Mouse (Mus musculus): Measurements from ENCODE around the gene Serinc3. TPM values are rescaled to one million over a fixed set of nuclear protein-coding genes. Genes with fewer than 3 reads are reported as not detected.
A peak's percentile ranks its signal among the peaks of the same experiment; 100 is the strongest.

The Serinc3 gene
- total and polyA plus RNA-seq, 2 experiments from 2014 or later = 36.5 to 97.4 TPM

DNA sequence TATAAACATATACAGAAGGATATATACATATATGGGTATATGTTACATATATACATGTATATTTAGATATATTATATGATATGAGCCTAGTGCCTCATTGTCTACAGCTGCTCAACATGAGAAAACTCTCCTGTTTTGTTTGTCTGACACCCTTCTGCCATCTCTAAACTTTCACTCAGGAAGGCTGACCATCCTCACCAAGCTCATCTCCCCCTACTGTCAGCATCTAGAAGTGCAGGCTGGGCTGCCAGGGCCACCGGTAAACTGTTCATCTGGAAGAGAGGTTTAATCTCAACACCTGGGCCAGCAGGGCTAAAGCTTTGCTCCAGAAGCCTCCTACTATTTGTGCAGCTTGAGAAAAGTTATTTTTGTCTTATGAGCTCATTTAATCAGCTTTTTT lies 45.7 kb downstream of the Serinc3 start:
- Histone ChIP-seq H3K4me2 (ENCODE audit: low read depth, low read length) (no peak overlapping the region), H3K9ac (replicated peaks; ENCODE audit: low read length) (no peak overlapping the region), H3K9me3 (ENCODE audit: low read length) (no peaks in the 10 kb centered on the region), H3K4me3 (ENCODE audit: low read length) (no peak overlapping the region), H3K4me1 (ENCODE audit: insufficient read depth, low read length) (peaks cover 7% of the 10 kb centered on the region), H3K27ac (no peak overlapping the region), H3K27me3 (ENCODE audit: insufficient read depth, low read length) (no peaks in the 10 kb centered on the region), H3K36me3 (ENCODE audit: insufficient read depth, low read length) (no peaks in the 10 kb centered on the region)
- peak; percentile 74 for DNase-seq (ENCODE audit: low spot score)
- WGBS = 0% methylated on average over 1 of the region's 1 CpGs
- TF ChIP-seq CTCF (IDR thresholded peaks at IDR 0.05; ENCODE audit: low read depth) = peak; percentile 87
- no peak for ATAC-seq

DNA sequence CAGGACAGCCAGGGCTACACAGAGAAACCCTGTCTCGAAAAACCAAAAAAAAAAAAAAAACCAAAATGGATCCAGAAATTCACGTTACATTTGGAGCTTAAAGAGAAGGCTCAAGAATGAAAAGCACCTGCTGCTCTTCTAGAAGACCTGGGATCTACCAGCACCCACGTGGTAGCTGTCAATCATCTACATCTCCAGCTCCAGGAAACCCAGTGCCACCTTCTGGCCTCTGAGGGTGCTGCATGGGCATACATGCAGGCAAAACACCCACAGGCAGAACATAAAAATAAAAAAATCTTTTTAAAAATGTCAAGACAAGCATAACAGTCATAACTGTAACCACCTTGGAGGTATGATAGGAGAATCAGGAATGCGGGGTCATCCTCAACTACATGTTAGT lies 47.3 kb downstream of the Serinc3 start:
- 58% methylated on average over 4 of the region's 4 CpGs for WGBS
- ATAC-seq = no peak
- no peak overlapping the region for H3K4me3 ChIP-seq (ENCODE audit: low read length)
- no peak overlapping the region for H3K9ac ChIP-seq (replicated peaks; ENCODE audit: low read length)
- TF ChIP-seq CTCF (IDR thresholded peaks at IDR 0.05; ENCODE audit: low read depth) = peak; percentile 73
- H3K4me1 ChIP-seq (ENCODE audit: insufficient read depth, low read length) = no peaks in the 10 kb centered on the region
- H3K9me3 ChIP-seq (ENCODE audit: low read length) = no peaks in the 10 kb centered on the region
- DNase-seq (ENCODE audit: low spot score) = peak; percentile 76
- no peaks in the 10 kb centered on the region for H3K27me3 ChIP-seq (ENCODE audit: insufficient read depth, low read length)
- H3K36me3 ChIP-seq (ENCODE audit: insufficient read depth, low read length) = no peaks in the 10 kb centered on the region
- no peak overlapping the region for H3K27ac ChIP-seq
- no peak overlapping the region for H3K4me2 ChIP-seq (ENCODE audit: low read depth, low read length)

DNA sequence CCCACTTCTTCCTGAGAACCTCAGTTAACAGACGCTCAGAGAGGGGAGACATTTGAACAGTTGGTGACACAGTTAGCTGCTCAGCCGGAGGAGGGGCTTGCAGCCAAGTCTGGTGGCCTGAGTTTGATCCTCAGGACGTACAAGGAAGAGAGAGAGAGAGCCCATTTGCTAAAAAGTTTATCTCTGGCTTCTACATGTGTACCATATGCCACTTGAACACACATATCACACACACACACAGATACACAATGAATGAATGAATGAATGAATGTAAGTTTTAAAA lies 48.1 kb downstream of the Serinc3 start:
- ATAC-seq = no peak
- 66% methylated on average over 3 of the region's 3 CpGs for WGBS

DNA sequence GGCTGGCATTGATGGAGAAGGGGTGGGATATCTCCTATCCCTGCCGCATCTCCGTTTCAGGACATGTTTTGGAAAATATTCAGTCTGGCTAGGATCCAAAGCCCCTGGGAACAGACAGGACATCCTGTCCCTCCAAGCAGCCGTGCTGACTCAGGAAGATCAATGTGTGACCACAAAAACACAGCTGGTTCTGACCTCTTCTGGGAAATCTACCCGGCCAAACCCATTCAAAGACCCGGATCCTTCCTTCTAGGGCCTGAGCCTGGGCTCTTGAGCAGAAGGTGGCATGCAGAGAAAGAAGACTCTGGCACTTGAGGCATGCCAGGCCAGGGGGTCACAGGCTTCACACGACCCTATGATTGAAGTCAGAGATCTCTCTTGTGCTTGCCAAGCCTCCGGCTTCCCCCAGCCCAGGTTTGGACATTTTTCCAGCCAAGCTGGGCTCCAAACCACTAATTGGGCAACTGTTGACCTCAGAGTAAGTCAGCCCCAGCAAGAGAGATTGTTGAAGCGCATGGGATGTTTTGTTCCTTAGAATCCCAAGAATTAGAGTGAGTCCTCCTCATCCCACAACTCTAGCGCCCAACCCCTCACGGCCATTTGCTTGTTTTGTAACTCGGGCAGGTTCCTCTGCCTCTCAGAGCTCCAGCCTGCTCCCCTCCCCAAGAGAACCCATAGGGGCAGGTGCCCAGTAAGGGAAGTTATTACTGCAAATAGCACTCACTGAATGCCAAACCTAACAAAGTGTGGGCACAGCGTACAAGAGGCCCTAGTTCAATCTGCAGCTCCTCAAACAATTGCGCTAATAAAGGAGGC lies 48.7 kb downstream of the Serinc3 start:
- Histone ChIP-seq H3K4me3 (ENCODE audit: low read length) (no peak overlapping the region), H3K9ac (replicated peaks; ENCODE audit: low read length) (no peak overlapping the region), H3K27ac (peak overlapping the region; percentile 3; the same call in 1 of the 2 replicates), H3K4me2 (ENCODE audit: low read depth, low read length) (no peak overlapping the region), H3K9me3 (ENCODE audit: low read length) (no peaks in the 10 kb centered on the region), H3K4me1 (ENCODE audit: insufficient read depth, low read length) (no peaks in the 10 kb centered on the region), H3K27me3 (ENCODE audit: insufficient read depth, low read length) (no peaks in the 10 kb centered on the region), H3K36me3 (ENCODE audit: insufficient read depth, low read length) (no peaks in the 10 kb centered on the region)
- DNase-seq (ENCODE audit: low spot score) (peak; percentile 30), ATAC-seq (peak; percentile 29; the same call in 1 of the 2 replicates)
- no peak for TF ChIP-seq CTCF (IDR thresholded peaks at IDR 0.05; ENCODE audit: low read depth)
- 69% methylated on average over 13 of the region's 13 CpGs for WGBS

More for the DNA sequence above, 48.1 kb downstream of the Serinc3 start:
- no peaks in the 10 kb centered on the region for H3K4me1 ChIP-seq (ENCODE audit: insufficient read depth, low read length)
- H3K9me3 ChIP-seq (ENCODE audit: low read length) = no peaks in the 10 kb centered on the region
- H3K4me2 ChIP-seq (ENCODE audit: low read depth, low read length) = no peak overlapping the region
- no peak for TF ChIP-seq CTCF (IDR thresholded peaks at IDR 0.05; ENCODE audit: low read depth)
- H3K27ac ChIP-seq = peak overlapping the region; percentile 3; the same call in 1 of the 2 replicates
- H3K27me3 ChIP-seq (ENCODE audit: insufficient read depth, low read length) = no peaks in the 10 kb centered on the region
- no peak for DNase-seq (ENCODE audit: low spot score)
- H3K36me3 ChIP-seq (ENCODE audit: insufficient read depth, low read length) = no peaks in the 10 kb centered on the region
- H3K9ac ChIP-seq (replicated peaks; ENCODE audit: low read length) = no peak overlapping the region
- no peak overlapping the region for H3K4me3 ChIP-seq (ENCODE audit: low read length)

DNA sequence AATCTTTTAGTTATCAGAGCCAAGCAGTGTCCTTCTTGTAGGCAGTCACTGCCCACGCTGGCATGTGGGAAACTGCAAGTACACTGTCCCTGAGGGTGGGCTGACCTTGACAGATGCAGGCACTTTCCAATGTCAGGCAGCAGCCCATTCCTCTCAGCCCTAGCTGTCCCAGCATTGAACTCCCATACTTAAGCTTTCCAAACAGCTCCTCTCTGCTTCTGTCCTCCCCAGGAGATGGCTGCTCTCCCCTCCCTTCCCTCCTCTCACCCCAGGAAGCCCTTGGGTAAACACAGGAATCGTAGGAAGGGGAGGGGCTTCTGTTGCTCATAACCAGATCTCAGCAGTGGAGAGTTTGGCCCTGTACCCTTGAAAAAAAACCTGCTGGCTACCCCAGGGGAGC lies 49.8 kb downstream of the Serinc3 start:
- no peak for TF ChIP-seq CTCF (IDR thresholded peaks at IDR 0.05; ENCODE audit: low read depth)
- Histone ChIP-seq H3K36me3 (ENCODE audit: insufficient read depth, low read length) (no peaks in the 10 kb centered on the region), H3K27ac (0 out of 2 replicates have a peak overlapping the region, but pooled peaks have one; percentile 51), H3K4me2 (ENCODE audit: low read depth, low read length) (no peak overlapping the region), H3K9ac (replicated peaks; ENCODE audit: low read length) (no peak overlapping the region), H3K4me3 (ENCODE audit: low read length) (no peak overlapping the region), H3K27me3 (ENCODE audit: insufficient read depth, low read length) (no peaks in the 10 kb centered on the region), H3K9me3 (ENCODE audit: low read length) (no peaks in the 10 kb centered on the region), H3K4me1 (ENCODE audit: insufficient read depth, low read length) (no peaks in the 10 kb centered on the region)
- WGBS = 13% methylated on average over 2 of the region's 2 CpGs
- DNase-seq (ENCODE audit: low spot score) (no peak), ATAC-seq (no peak)

DNA sequence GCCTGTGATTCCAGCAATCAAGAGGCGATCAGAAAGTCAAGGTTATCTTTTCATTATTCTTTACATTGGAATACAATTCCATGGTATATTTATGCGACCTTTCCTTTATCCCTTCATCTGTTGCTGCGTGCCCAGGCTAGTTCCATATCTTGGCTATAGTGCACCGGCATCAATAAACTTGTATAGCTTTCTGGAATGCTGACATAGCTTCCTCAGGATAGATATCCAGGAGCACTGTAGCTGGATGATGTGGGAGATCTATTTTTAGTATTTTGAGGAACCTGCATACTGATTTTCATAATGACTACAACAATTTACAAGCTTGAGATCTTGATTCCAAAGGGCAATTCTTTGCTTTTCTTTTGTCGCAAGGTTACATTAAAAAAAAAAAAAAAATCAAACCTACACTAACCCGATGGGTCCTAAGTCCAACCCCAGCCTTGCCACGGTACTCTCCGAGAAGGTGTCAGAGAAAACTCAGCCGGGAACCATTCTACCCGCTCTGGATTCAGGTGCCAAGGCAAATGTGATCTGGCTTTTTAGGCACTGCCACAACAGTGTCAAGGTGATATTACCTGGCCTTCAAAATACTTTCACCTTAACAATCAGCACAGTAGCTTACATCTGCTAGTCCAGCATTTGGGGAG lies 51.2 kb downstream of the Serinc3 start:
- Histone ChIP-seq H3K27me3 (ENCODE audit: insufficient read depth, low read length) (no peaks in the 10 kb centered on the region), H3K27ac (no peak overlapping the region), H3K4me2 (ENCODE audit: low read depth, low read length) (no peak overlapping the region), H3K36me3 (ENCODE audit: insufficient read depth, low read length) (no peaks in the 10 kb centered on the region), H3K4me1 (ENCODE audit: insufficient read depth, low read length) (no peaks in the 10 kb centered on the region), H3K4me3 (ENCODE audit: low read length) (no peak overlapping the region), H3K9ac (replicated peaks; ENCODE audit: low read length) (no peak overlapping the region), H3K9me3 (ENCODE audit: low read length) (no peaks in the 10 kb centered on the region)
- TF ChIP-seq CTCF (IDR thresholded peaks at IDR 0.05; ENCODE audit: low read depth) = no peak
- no peak for DNase-seq (ENCODE audit: low spot score)
- 88% methylated on average over 10 of the region's 10 CpGs for WGBS
- no peak for ATAC-seq

DNA sequence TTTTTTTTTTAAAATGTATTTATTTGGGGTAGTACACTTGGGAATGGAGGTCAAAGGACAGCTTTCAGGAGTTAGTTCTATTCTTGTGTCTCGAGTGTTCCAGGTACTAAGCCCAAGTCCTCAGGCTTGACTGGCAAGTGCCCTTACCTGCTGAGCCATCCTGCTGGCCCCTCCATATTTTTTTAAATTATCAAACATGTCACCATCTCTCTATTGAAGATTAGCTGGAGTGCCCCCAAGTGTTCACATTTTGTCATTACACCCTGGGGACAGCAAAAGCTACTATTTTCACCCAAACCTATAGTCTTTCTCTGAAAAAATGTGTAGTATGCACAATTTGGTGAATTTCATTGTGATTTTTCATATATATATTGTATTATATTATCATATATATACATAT lies 52.8 kb downstream of the Serinc3 start:
- Histone ChIP-seq H3K9ac (replicated peaks; ENCODE audit: low read length) (no peak overlapping the region), H3K9me3 (ENCODE audit: low read length) (no peaks in the 10 kb centered on the region), H3K27ac (no peak overlapping the region), H3K27me3 (ENCODE audit: insufficient read depth, low read length) (no peaks in the 10 kb centered on the region), H3K4me3 (ENCODE audit: low read length) (no peak overlapping the region), H3K36me3 (ENCODE audit: insufficient read depth, low read length) (no peaks in the 10 kb centered on the region), H3K4me2 (ENCODE audit: low read depth, low read length) (no peak overlapping the region), H3K4me1 (ENCODE audit: insufficient read depth, low read length) (no peaks in the 10 kb centered on the region)
- DNase-seq (ENCODE audit: low spot score) (peak; percentile 60), ATAC-seq (no peak)
- TF ChIP-seq CTCF (IDR thresholded peaks at IDR 0.05; ENCODE audit: low read depth) = peak; percentile 63
- WGBS = 79% methylated on average over 1 of the region's 1 CpGs
